26 mouse cellular contexts compared by ENCODE assay signal in the genomic region with DNA sequence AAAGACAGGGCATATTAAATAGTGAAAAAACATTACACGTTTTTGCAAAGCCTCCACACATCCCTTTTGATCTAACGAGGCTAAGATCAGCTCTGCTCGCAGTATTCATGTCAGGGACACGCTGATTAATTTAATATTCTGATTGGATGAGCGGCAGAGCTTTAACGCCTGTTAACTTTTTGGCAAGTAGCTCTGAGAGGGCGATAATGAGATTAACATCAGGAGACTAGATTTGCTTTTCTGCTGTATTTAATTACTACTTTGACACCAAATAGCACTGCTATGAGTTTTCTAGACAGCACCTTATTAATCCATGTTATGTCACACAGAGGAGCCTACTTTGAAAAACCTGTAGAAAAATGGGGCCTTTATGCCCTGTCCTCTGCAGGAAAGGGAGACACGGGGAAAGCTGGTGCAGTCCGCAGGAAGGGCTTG.
DNase-seq lines count a peak whose midpoint lies in the region; ATAC-seq lines count a peak whose summit lies in the region.
"Had no signal": no experiment of that assay in that cellular context is flagged by ENCODE, and none has a peak within 500 bp of the region (broad histone marks: within the 10 kb centered on the region; RNA-seq: fewer than 3 reads in every experiment).

No protein-coding gene starts in this region.

- DNase-seq in hindbrain, embryonic 10.5 days (ENCODE audit: low spot score) = no peak
- peak; percentile 90 for DNase-seq in forebrain, embryonic 14.5 days (ENCODE audit: low spot score)
- no peak for DNase-seq in adrenal gland, adult 2 months
- no peak for DNase-seq in natural killer cell, adult 2 months (ENCODE audit: low spot score in 2 of 2)
- DNase-seq: adrenal gland, postnatal 10 days; cerebellum, adult 2 months; cerebellum, postnatal 36 days; gastrocnemius, postnatal 25 days; heart, adult 18-20 months; kidney, adult 8-10 months; kidney, postnatal 25 days; liver; lung, postnatal 36 days; thymus, adult 2 months; thymus, postnatal 4 days had no signal

- H3K9me3 ChIP-seq in hindbrain, embryonic 15.5 days = no peaks in the 10 kb centered on the region
- no peaks in the 10 kb centered on the region for H3K9me3 ChIP-seq in hindbrain, embryonic 10.5 days
- H3K9me3 ChIP-seq in forebrain, embryonic 14.5 days (replicated peaks; ENCODE audit: control insufficient read depth, low read length) = no peaks in the 10 kb centered on the region
- H3K9me3 ChIP-seq in forebrain, embryonic 16.5 days (ENCODE audit: control insufficient read depth, low read length) = no peaks in the 10 kb centered on the region
- H3K9me3 ChIP-seq in midbrain, embryonic 16.5 days (replicated peaks; ENCODE audit: control insufficient read depth, low read length, poor library complexity, severe bottlenecking) = no peaks in the 10 kb centered on the region
- H3K9me3 ChIP-seq: limb, embryonic 10.5 days; liver, embryonic 15.5 days; lung, embryonic 15.5 days; megakaryocyte, embryonic 14.5 days; neural tube, embryonic 13.5 days had no signal

- no peaks in the 10 kb centered on the region for H3K36me3 ChIP-seq in hindbrain, embryonic 15.5 days
- H3K36me3 ChIP-seq in hindbrain, embryonic 10.5 days = no peaks in the 10 kb centered on the region
- no peaks in the 10 kb centered on the region for H3K36me3 ChIP-seq in forebrain, embryonic 14.5 days (ENCODE audit: control insufficient read depth, insufficient read depth, low read length)
- H3K36me3 ChIP-seq in forebrain, embryonic 16.5 days (ENCODE audit: control insufficient read depth, insufficient read depth) = no peaks in the 10 kb centered on the region
- no peaks in the 10 kb centered on the region for H3K36me3 ChIP-seq in midbrain, embryonic 16.5 days (ENCODE audit: control insufficient read depth, insufficient read depth, low read length)
- H3K36me3 ChIP-seq: limb, embryonic 10.5 days; liver, embryonic 15.5 days; lung, embryonic 15.5 days; neural tube, embryonic 13.5 days had no signal

- WGBS in hindbrain, embryonic 15.5 days = 33% methylated on average over 9 of the region's 9 CpGs
- 56% methylated on average over 9 of the region's 9 CpGs for WGBS in hindbrain, embryonic 10.5 days
- 6% methylated on average over 9 of the region's 9 CpGs for WGBS in forebrain, embryonic 14.5 days
- 11% methylated on average over 9 of the region's 9 CpGs for WGBS in forebrain, embryonic 16.5 days
- WGBS in midbrain, embryonic 16.5 days = 11% methylated on average over 9 of the region's 9 CpGs

- H3K4me2 ChIP-seq in hindbrain, embryonic 15.5 days = peak overlapping the region; percentile 15; the same call in 1 of the 2 replicates
- peak overlapping the region; percentile 24 for H3K4me2 ChIP-seq in forebrain, embryonic 14.5 days (ENCODE audit: low read length)
- H3K4me2 ChIP-seq in forebrain, embryonic 16.5 days (ENCODE audit: low read length) = peak overlapping the region; percentile 38
- peak overlapping the region; percentile 46 for H3K4me2 ChIP-seq in midbrain, embryonic 16.5 days (ENCODE audit: low read length)
- H3K4me2 ChIP-seq: liver, embryonic 15.5 days; lung, embryonic 15.5 days; neural tube, embryonic 13.5 days had no signal

- H3K27ac ChIP-seq in hindbrain, embryonic 15.5 days (replicated peaks) = no peak overlapping the region
- H3K27ac ChIP-seq in hindbrain, embryonic 10.5 days = no peak overlapping the region
- peak overlapping the region; percentile 70 for H3K27ac ChIP-seq in forebrain, embryonic 14.5 days (ENCODE audit: low read depth, low read length)
- H3K27ac ChIP-seq in forebrain, embryonic 16.5 days (ENCODE audit: low read length) = peak overlapping the region; percentile 91
- H3K27ac ChIP-seq in midbrain, embryonic 16.5 days (ENCODE audit: low read length) = peak overlapping the region; percentile 12
- H3K27ac ChIP-seq: layer of hippocampus, adult 2 months; limb, embryonic 10.5 days; liver, embryonic 15.5 days; lung, embryonic 15.5 days; neural tube, embryonic 13.5 days; stomach, postnatal 0 days had no signal

- no peak overlapping the region for H3K9ac ChIP-seq in hindbrain, embryonic 15.5 days
- no peak overlapping the region for H3K9ac ChIP-seq in forebrain, embryonic 14.5 days (ENCODE audit: low read length)
- no peak overlapping the region for H3K9ac ChIP-seq in forebrain, embryonic 16.5 days (replicated peaks; ENCODE audit: low read depth, low read length)
- no peak overlapping the region for H3K9ac ChIP-seq in midbrain, embryonic 16.5 days (ENCODE audit: low read depth, low read length)
- H3K9ac ChIP-seq: liver, embryonic 15.5 days; lung, embryonic 15.5 days; neural tube, embryonic 13.5 days had no signal

- ATAC-seq in hindbrain, embryonic 15.5 days (ENCODE audit: low FRiP score, low read depth) = peak; percentile 15; the same call in 1 of the 2 replicates
- ATAC-seq in forebrain, embryonic 14.5 days = peak; percentile 79
- ATAC-seq in forebrain, embryonic 16.5 days = peak; percentile 73
- peak; percentile 61 for ATAC-seq in midbrain, embryonic 16.5 days
- ATAC-seq: inflammation-experienced regulatory T-cells, adult 6 months had no signal

- no peak overlapping the region for H3K4me3 ChIP-seq in hindbrain, embryonic 15.5 days
- no peak overlapping the region for H3K4me3 ChIP-seq in hindbrain, embryonic 10.5 days
- no peak overlapping the region for H3K4me3 ChIP-seq in forebrain, embryonic 14.5 days (ENCODE audit: low read depth, low read length)
- no peak overlapping the region for H3K4me3 ChIP-seq in forebrain, embryonic 16.5 days (replicated peaks; ENCODE audit: low read length)
- no peak overlapping the region for H3K4me3 ChIP-seq in midbrain, embryonic 16.5 days (ENCODE audit: low read depth, low read length)
- H3K4me3 ChIP-seq: layer of hippocampus, adult 2 months; limb, embryonic 10.5 days; liver, embryonic 15.5 days; lung, embryonic 15.5 days; megakaryocyte, embryonic 14.5 days; neural tube, embryonic 13.5 days had no signal

- H3K4me1 ChIP-seq in hindbrain, embryonic 15.5 days (replicated peaks) = 0 out of 2 replicates have a peak, but pooled peaks cover 10% of the 10 kb centered on the region
- peaks cover 10% of the 10 kb centered on the region; the same call in 1 of the 2 replicates for H3K4me1 ChIP-seq in hindbrain, embryonic 10.5 days (replicated peaks)
- peaks cover 11% of the 10 kb centered on the region for H3K4me1 ChIP-seq in forebrain, embryonic 14.5 days (ENCODE audit: control insufficient read depth, insufficient read depth, low read length)
- peaks cover 23% of the 10 kb centered on the region for H3K4me1 ChIP-seq in forebrain, embryonic 16.5 days (replicated peaks; ENCODE audit: control insufficient read depth, insufficient read depth, low read length)
- H3K4me1 ChIP-seq in midbrain, embryonic 16.5 days (ENCODE audit: control insufficient read depth, insufficient read depth, low read length) = peaks cover 17% of the 10 kb centered on the region
- H3K4me1 ChIP-seq: lung, embryonic 15.5 days; megakaryocyte, embryonic 14.5 days had no signal

- no peaks in the 10 kb centered on the region for H3K27me3 ChIP-seq in hindbrain, embryonic 15.5 days
- H3K27me3 ChIP-seq in hindbrain, embryonic 10.5 days (ENCODE audit: insufficient read depth, poor library complexity, severe bottlenecking) = no peaks in the 10 kb centered on the region
- H3K27me3 ChIP-seq in forebrain, embryonic 14.5 days (replicated peaks; ENCODE audit: control insufficient read depth, insufficient read depth, low read length) = no peaks in the 10 kb centered on the region
- no peaks in the 10 kb centered on the region for H3K27me3 ChIP-seq in forebrain, embryonic 16.5 days (replicated peaks; ENCODE audit: control insufficient read depth, insufficient read depth, low read length)
- no peaks in the 10 kb centered on the region for H3K27me3 ChIP-seq in midbrain, embryonic 16.5 days (ENCODE audit: control insufficient read depth, insufficient read depth, low read depth, low read length)
- H3K27me3 ChIP-seq: liver, embryonic 15.5 days; lung, embryonic 15.5 days; megakaryocyte, embryonic 14.5 days; neural tube, embryonic 13.5 days had no signal

Comparison
In these comparisons a context has a peak if more than half of its experiments do, and no peak if none do; other contexts are left out.
1. ATAC-seq: peak in every context shown above with its lines; median percentile 79 in forebrain, embryonic 14.5 days; 73 in forebrain, embryonic 16.5 days; 61 in midbrain, embryonic 16.5 days; 15 in hindbrain, embryonic 15.5 days.
2. H3K27ac ChIP-seq: peak in forebrain, embryonic 14.5 days (single experiment), forebrain, embryonic 16.5 days (single experiment) and midbrain, embryonic 16.5 days (single experiment); none in hindbrain, embryonic 15.5 days (single experiment) and hindbrain, embryonic 10.5 days (single experiment).
3. Peak in every context shown above with its lines, with median percentiles within 50 percentile points of each other: H3K4me2 ChIP-seq.